Mouse (Mus musculus) forebrain, embryonic 11.5 days (tissue): ENCODE data around the gene Slc15a2. TPM values are rescaled to one million over a fixed set of nuclear protein-coding genes. Genes with fewer than 3 reads are reported as not detected.

ENCODE experiments used
- ATAC-seq: fragments of 200-750 bp; cut with Nextera tagmentation; replicated peaks from 2 replicates; pipeline ENCODE4 v1.8.0; 2017; ENCODE audit warnings: moderate TSS enrichment; ENCODE audit not compliant: low FRiP score
- DNase-seq: peaks from one replicate; pipeline ENCODE4 v3.0.0-alpha.2; 2017; ENCODE audit warnings: low spot score
- H3K27ac ChIP-seq: fragments of 300-500 bp; sonication (generic); 2 replicates; pipeline ENCODE4 v1.5.1; 2014; ENCODE audit warnings: low read depth, low read length
- H3K27me3 ChIP-seq: fragments of 300-500 bp; sonication (generic); 2 replicates; pipeline ENCODE4 v1.6.1; 2014; ENCODE audit warnings: mild to moderate bottlenecking, low read length, mixed read lengths; ENCODE audit not compliant: control insufficient read depth, insufficient read depth
- H3K36me3 ChIP-seq: fragments of 300-500 bp; sonication (generic); 2 replicates; pipeline ENCODE4 v1.6.1; 2014; ENCODE audit warnings: mild to moderate bottlenecking, low read length, moderate library complexity, mixed read lengths; ENCODE audit not compliant: control insufficient read depth, insufficient read depth
- H3K4me1 ChIP-seq: fragments of 300-500 bp; sonication (generic); replicated peaks from 2 replicates; pipeline ENCODE4 v1.6.1; 2014; ENCODE audit warnings: low read length, mixed read lengths; ENCODE audit not compliant: control insufficient read depth, insufficient read depth
- H3K4me2 ChIP-seq: fragments of 300-500 bp; sonication (generic); 2 replicates; pipeline ENCODE4 v1.6.1; 2014; ENCODE audit warnings: low read depth, mild to moderate bottlenecking, low read length, moderate library complexity, mixed read lengths; ENCODE audit not compliant: severe bottlenecking
- H3K4me3 ChIP-seq: fragments of 300-500 bp; sonication (generic); 2 replicates; pipeline ENCODE4 v1.5.1; 2014; ENCODE audit warnings: low read depth, low read length
- H3K9ac ChIP-seq: fragments of 300-500 bp; sonication (generic); 2 replicates; pipeline ENCODE4 v1.6.1; 2014; ENCODE audit warnings: low read length
- H3K9me3 ChIP-seq: fragments of 300-500 bp; sonication (generic); 2 replicates; pipeline ENCODE4 v1.6.1; 2016; ENCODE audit warnings: low read length, mixed read lengths; ENCODE audit not compliant: control insufficient read depth
- WGBS: fragments of 180-500 bp; shearing (Covaris S2); extraction: QIAGEN DNeasy Blood & Tissue Kit; methylation state at CpG from one replicate; pipeline ENCODE4 v1.1.7; 2014; 5-methylcytosine and 5-hydroxymethylcytosine counted together
- microRNA-seq: library from miRNA; unstranded; fragments of <30 nt; microRNA quantifications from one replicate; pipeline ENCODE4, GENCODE M21; 2016; ENCODE audit not compliant: insufficient number of aligned reads
- polyA plus RNA-seq: library from polyadenylated mRNA; unstranded; fragments of >200 nt; fragmentation: Nextera tagmentation; extraction: Ambion mirVana; gene quantifications from 2 replicates; pipeline ENCODE4 v1.2.1, GENCODE M21; 2014

Gene Slc15a2
- polyA plus RNA-seq, 1 experiment from 2014 or later = 1.8 TPM

- Histone ChIP-seq H3K9ac (no peak overlapping the region), H3K36me3 (no peaks in the 10 kb centered on the region), H3K4me3 (no peak overlapping the region), H3K9me3 (no peaks in the 10 kb centered on the region), H3K4me1 (no peaks in the 10 kb centered on the region), H3K27ac (no peak overlapping the region), H3K4me2 (no peak overlapping the region), H3K27me3 (no peaks in the 10 kb centered on the region)
- 91% methylated on average over 2 of the region's 2 CpGs for WGBS
- DNase-seq (no peak), ATAC-seq (no peak)
Observed at GRCm38 (mm10) chr16:36700484-36700883, 84.3 kb downstream of the Slc15a2 start.

Small RNA genes within 50 kb of the gene (microRNA-seq; reads per million reads assigned to microRNA genes)
- gene Gm22617 = not detected

Other genes with a start within 250 kb of the Slc15a2 start
- gene Casr, start 222.8 kb downstream of the Slc15a2 start, polyA plus RNA-seq = 0.13 TPM in 1 of 2 replicates, not detected in the other
- gene Cd86, start 118.9 kb downstream of the Slc15a2 start, polyA plus RNA-seq = 1.4 and 1.7 TPM in 2 replicates
- gene Ildr1, start 91.0 kb downstream of the Slc15a2 start, polyA plus RNA-seq = 0.19 and 0.20 TPM in 2 replicates
- gene Iqcb1, start 43.4 kb upstream of the Slc15a2 start, polyA plus RNA-seq = 68.0 and 72.7 TPM in 2 replicates
- gene Eaf2, start 90.0 kb upstream of the Slc15a2 start, polyA plus RNA-seq = 0.99 and 1.4 TPM in 2 replicates
- gene Golgb1, start 90.2 kb upstream of the Slc15a2 start, polyA plus RNA-seq = 74.2 and 78.2 TPM in 2 replicates
- 0.88 and 1.0 TPM in 2 replicates for gene Hcls1, start 150.0 kb upstream of the Slc15a2 start, polyA plus RNA-seq
- gene Fbxo40, start 205.5 kb upstream of the Slc15a2 start, polyA plus RNA-seq = 0.11 TPM in 1 of 2 replicates, not detected in the other
- 16.7 and 20.0 TPM in 2 replicates for gene Polq, start 226.8 kb upstream of the Slc15a2 start, polyA plus RNA-seq